Mouse (Mus musculus) neural tube, embryonic 11.5 days (tissue): ENCODE measurements around the gene Pdgfc. TPM values are rescaled to one million over a fixed set of nuclear protein-coding genes. Genes with fewer than 3 reads are reported as not detected.

Experiments
- ATAC-seq: fragments of 200-750 bp; cut with Nextera tagmentation; 2 replicates; pipeline ENCODE4 v1.8.0; 2017; ENCODE audit warnings: moderate number of reproducible peaks, mild to moderate bottlenecking, moderate TSS enrichment, moderate library complexity; ENCODE audit not compliant: insufficient read depth, low FRiP score, low TSS enrichment
- DNase-seq: peaks from one replicate; pipeline ENCODE4 v3.0.0-alpha.2; 2015; ENCODE audit warnings: low spot score
- H3K27ac ChIP-seq: fragments of 300-500 bp; sonication (generic); 2 replicates; pipeline ENCODE4 v1.5.1; 2014; ENCODE audit warnings: low read depth, mild to moderate bottlenecking, low read length
- H3K27me3 ChIP-seq: fragments of 300-500 bp; sonication (generic); 2 replicates; pipeline ENCODE4 v1.6.1; 2014; ENCODE audit warnings: mild to moderate bottlenecking, low read length, mixed read lengths; ENCODE audit not compliant: control insufficient read depth, insufficient read depth
- H3K36me3 ChIP-seq: fragments of 300-500 bp; sonication (generic); 2 replicates; pipeline ENCODE4 v1.6.1; 2014; ENCODE audit warnings: mild to moderate bottlenecking, low read length, moderate library complexity, mixed read lengths; ENCODE audit not compliant: control insufficient read depth, insufficient read depth
- H3K4me1 ChIP-seq: fragments of 300-500 bp; sonication (generic); 2 replicates; pipeline ENCODE4 v1.6.1; 2014; ENCODE audit warnings: low read length, mixed read lengths; ENCODE audit not compliant: control insufficient read depth, insufficient read depth
- H3K4me2 ChIP-seq: fragments of 300-500 bp; sonication (generic); 2 replicates; pipeline ENCODE4 v1.6.1; 2014; ENCODE audit warnings: low read depth, mild to moderate bottlenecking, moderate library complexity
- H3K4me3 ChIP-seq: fragments of 300-500 bp; sonication (generic); 2 replicates; pipeline ENCODE4 v1.5.1; 2014; ENCODE audit warnings: low read depth, low read length
- H3K9ac ChIP-seq: fragments of 300-500 bp; sonication (generic); 2 replicates; pipeline ENCODE4 v1.6.1; 2014; ENCODE audit warnings: mild to moderate bottlenecking, low read length
- H3K9me3 ChIP-seq: fragments of 300-500 bp; sonication (generic); 2 replicates; pipeline ENCODE4 v1.6.1; 2016; ENCODE audit warnings: low read length; ENCODE audit not compliant: control insufficient read depth
- WGBS: fragments of 180-500 bp; shearing (Covaris S2); extraction: QIAGEN DNeasy Blood & Tissue Kit; methylation state at CpG from one replicate; pipeline ENCODE4 v1.1.7; 2014; 5-methylcytosine and 5-hydroxymethylcytosine counted together
- polyA plus RNA-seq: library from polyadenylated mRNA; unstranded; fragments of >200 nt; fragmentation: Nextera tagmentation; extraction: Ambion mirVana; gene quantifications from 2 replicates; pipeline ENCODE4 v1.2.1, GENCODE M21; 2014

Pdgfc gene
- polyA plus RNA-seq: 21.7 and 25.7 TPM in 2 replicates

GRCm38 (mm10) chr3:81036151-81036553 lies at the start of gene Pdgfc:
TSS of gene Pdgfc (plus strand) at chr3:81036416.
- peaks cover 5% of the 10 kb centered on the region; the same call in 1 of the 2 replicates for H3K4me1 ChIP-seq
- WGBS: 2% methylated on average over 17 of the region's 17 CpGs
- DNase-seq: no peak
- no peaks in the 10 kb centered on the region for H3K27me3 ChIP-seq
- peak within 1 kb of the TSS; percentile 84 for H3K9ac ChIP-seq
- H3K4me2 ChIP-seq: peak within 1 kb of the TSS; percentile 60
- H3K27ac ChIP-seq: peak within 1 kb of the TSS; percentile 77
- H3K36me3 ChIP-seq: no peaks in the 10 kb centered on the region
- no peak for ATAC-seq
- H3K9me3 ChIP-seq: no peaks in the 10 kb centered on the region
- peak within 1 kb of the TSS; percentile 61 for H3K4me3 ChIP-seq

- H3K36me3 ChIP-seq: no peaks in the 10 kb centered on the region
Observed at GRCm38 (mm10) chr3:81009245-81009644, 27.0 kb upstream of the Pdgfc start.

GRCm38 (mm10) chr3:81009899-81010298 lies 26.3 kb upstream of the Pdgfc start:
- Histone ChIP-seq H3K27me3 (no peaks in the 10 kb centered on the region), H3K36me3 (no peaks in the 10 kb centered on the region), H3K9me3 (no peaks in the 10 kb centered on the region), H3K4me1 (no peaks in the 10 kb centered on the region), H3K4me3 (no peak overlapping the region), H3K27ac (no peak overlapping the region), H3K9ac (no peak overlapping the region), H3K4me2 (no peak overlapping the region)
- DNase-seq (no peak), ATAC-seq (no peak)
- 86% methylated on average over 3 of the region's 3 CpGs for WGBS

More at GRCm38 (mm10) chr3:81009245-81009644, 27.0 kb upstream of the Pdgfc start:
- H3K4me2 ChIP-seq: no peak overlapping the region
- no peak for DNase-seq
- H3K9ac ChIP-seq: no peak overlapping the region
- H3K4me3 ChIP-seq: no peak overlapping the region
- no peak overlapping the region for H3K27ac ChIP-seq
- H3K4me1 ChIP-seq: no peaks in the 10 kb centered on the region
- no peaks in the 10 kb centered on the region for H3K9me3 ChIP-seq
- H3K27me3 ChIP-seq: no peaks in the 10 kb centered on the region
- 84% methylated on average over 3 of the region's 3 CpGs for WGBS
- ATAC-seq: no peak

GRCm38 (mm10) chr3:81017385-81018051 lies 18.7 kb upstream of the Pdgfc start:
- WGBS: 84% methylated on average over 5 of the region's 5 CpGs
- H3K9me3 ChIP-seq: no peaks in the 10 kb centered on the region

DNA sequence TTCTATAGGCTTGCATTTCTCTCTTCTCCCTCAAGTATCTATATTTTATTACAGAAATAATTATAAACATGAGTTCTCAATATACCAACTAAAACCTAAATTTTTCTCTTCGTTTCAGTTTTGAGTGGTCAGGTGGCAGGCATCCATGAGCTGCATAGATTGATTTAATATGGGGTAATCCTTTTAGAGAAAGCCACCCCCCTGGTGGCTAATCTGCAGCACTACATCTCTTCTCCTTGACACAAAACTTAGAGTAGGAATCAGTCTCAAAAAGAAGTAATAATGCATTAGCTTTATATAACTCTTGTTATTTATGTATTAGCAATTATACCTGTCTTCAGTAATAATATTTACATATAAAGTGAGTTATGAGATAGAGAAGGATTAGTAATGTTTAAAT lies 16.2 kb upstream of the Pdgfc start:
- H3K4me1 ChIP-seq: no peaks in the 10 kb centered on the region
- DNase-seq (no peak), ATAC-seq (no peak)
- no peaks in the 10 kb centered on the region for H3K27me3 ChIP-seq
- H3K9me3 ChIP-seq: no peaks in the 10 kb centered on the region
- H3K4me2 ChIP-seq: no peak overlapping the region
- 66% methylated on average over 1 of the region's 1 CpGs for WGBS
- no peak overlapping the region for H3K9ac ChIP-seq
- H3K36me3 ChIP-seq: no peaks in the 10 kb centered on the region
- H3K27ac ChIP-seq: no peak overlapping the region
- no peak overlapping the region for H3K4me3 ChIP-seq

More at GRCm38 (mm10) chr3:81017385-81018051, 18.7 kb upstream of the Pdgfc start:
- H3K4me3 ChIP-seq: no peak overlapping the region
- H3K4me1 ChIP-seq: no peaks in the 10 kb centered on the region
- no peak for DNase-seq
- no peaks in the 10 kb centered on the region for H3K36me3 ChIP-seq
- no peak overlapping the region for H3K4me2 ChIP-seq
- ATAC-seq: no peak
- no peak overlapping the region for H3K27ac ChIP-seq
- H3K9ac ChIP-seq: no peak overlapping the region
- H3K27me3 ChIP-seq: no peaks in the 10 kb centered on the region

- H3K4me1 ChIP-seq: no peaks in the 10 kb centered on the region
- DNase-seq (no peak), ATAC-seq (no peak)
- H3K4me3 ChIP-seq: no peak overlapping the region
- no peak overlapping the region for H3K9ac ChIP-seq
- no peak overlapping the region for H3K4me2 ChIP-seq
- WGBS: 85% methylated on average over 6 of the region's 6 CpGs
- H3K27ac ChIP-seq: no peak overlapping the region
- no peaks in the 10 kb centered on the region for H3K36me3 ChIP-seq
- no peaks in the 10 kb centered on the region for H3K9me3 ChIP-seq
- H3K27me3 ChIP-seq: no peaks in the 10 kb centered on the region
Observed at GRCm38 (mm10) chr3:81021783-81022182, 14.4 kb upstream of the Pdgfc start.

GRCm38 (mm10) chr3:81022266-81022665 lies 13.9 kb upstream of the Pdgfc start:
- Histone ChIP-seq H3K4me1 (no peaks in the 10 kb centered on the region), H3K27me3 (no peaks in the 10 kb centered on the region), H3K9ac (no peak overlapping the region), H3K4me3 (no peak overlapping the region), H3K9me3 (no peaks in the 10 kb centered on the region), H3K27ac (no peak overlapping the region), H3K4me2 (no peak overlapping the region), H3K36me3 (no peaks in the 10 kb centered on the region)
- no peak for DNase-seq
- ATAC-seq: no peak
- 87% methylated on average over 5 of the region's 5 CpGs for WGBS

GRCm38 (mm10) chr3:81022845-81023244 lies 13.4 kb upstream of the Pdgfc start:
- ATAC-seq (no peak), DNase-seq (no peak)
- Histone ChIP-seq H3K4me3 (no peak overlapping the region), H3K4me1 (no peaks in the 10 kb centered on the region), H3K27ac (no peak overlapping the region), H3K36me3 (no peaks in the 10 kb centered on the region), H3K9me3 (no peaks in the 10 kb centered on the region), H3K4me2 (no peak overlapping the region), H3K9ac (no peak overlapping the region), H3K27me3 (no peaks in the 10 kb centered on the region)
- WGBS: 74% methylated on average over 1 of the region's 1 CpGs

GRCm38 (mm10) chr3:81023568-81023967 lies 12.6 kb upstream of the Pdgfc start:
- H3K27me3 ChIP-seq: no peaks in the 10 kb centered on the region
- H3K4me1 ChIP-seq: no peaks in the 10 kb centered on the region
- H3K4me2 ChIP-seq: no peak overlapping the region
- ATAC-seq (peak; percentile 57), DNase-seq (no peak)
- H3K9ac ChIP-seq: no peak overlapping the region
- WGBS: 43% methylated on average over 1 of the region's 1 CpGs
- no peaks in the 10 kb centered on the region for H3K36me3 ChIP-seq
- no peak overlapping the region for H3K27ac ChIP-seq
- H3K9me3 ChIP-seq: no peaks in the 10 kb centered on the region
- H3K4me3 ChIP-seq: no peak overlapping the region
